Mouse (Mus musculus) MEL (cell line): ENCODE measurements around the gene Ror1. TPM values are rescaled to one million over a fixed set of nuclear protein-coding genes. Genes with fewer than 3 reads are reported as not detected.

Source experiments
- DNase-seq: peaks from one replicate; pipeline ENCODE4 v3.0.0; 2011; ENCODE audit warnings: low read depth, low spot score
- H3K27ac ChIP-seq: 2 replicates; pipeline ENCODE4 v1.5.1; 2012; ENCODE audit warnings: low read depth, mild to moderate bottlenecking, control low read depth, low read length, moderate library complexity; ENCODE audit not compliant: control insufficient read depth
- H3K27me3 ChIP-seq, 2 experiments: fragments of 150-350 bp in 1 of 2; sonication (generic) in 1 of 2; 2 replicates each; pipeline ENCODE4 v1.6.1; 2012; ENCODE audit warnings: low read length in 2 of 2, mild to moderate bottlenecking in 2 of 2, improper control_type of control experiment in 1 of 2, moderate library complexity in 1 of 2; ENCODE audit not compliant: insufficient read depth in 2 of 2, control insufficient read depth in 1 of 2
- H3K36me3 ChIP-seq, 2 experiments: 2 replicates each; pipeline ENCODE4 v1.6.1; 2012 to 2014; ENCODE audit warnings: low read length in 2 of 2, improper control_type of control experiment in 1 of 2, inconsistent platforms in 1 of 2, mild to moderate bottlenecking in 1 of 2; ENCODE audit not compliant: insufficient read depth in 2 of 2, control insufficient read depth in 1 of 2
- H3K4me1 ChIP-seq, 2 experiments: fragments of 150-350 bp in 1 of 2; sonication (generic) in 1 of 2; 2 replicates each; pipeline ENCODE4 v1.6.1; 2012; ENCODE audit warnings: low read length in 2 of 2, improper control_type of control experiment in 1 of 2, mild to moderate bottlenecking in 1 of 2; ENCODE audit not compliant: insufficient read depth in 2 of 2, control insufficient read depth in 1 of 2
- H3K4me3 ChIP-seq, 2 experiments: fragments of 150-350 bp in 1 of 2; sonication (generic) in 1 of 2; 2 replicates each; pipeline ENCODE4 v1.5.1; 2012; ENCODE audit warnings: low read depth in 2 of 2, low read length in 2 of 2, mild to moderate bottlenecking in 2 of 2, moderate library complexity in 2 of 2, control low read depth in 1 of 2, improper control_type of control experiment in 1 of 2; ENCODE audit not compliant: control insufficient read depth in 1 of 2, insufficient read depth in 1 of 2
- H3K79me2 ChIP-seq: 2 replicates; pipeline ENCODE4 v1.6.1; 2012; ENCODE audit warnings: mild to moderate bottlenecking, low read length, moderate library complexity; ENCODE audit not compliant: control insufficient read depth, poor library complexity, insufficient read depth
- H3K9ac ChIP-seq: 2 replicates; pipeline ENCODE4 v1.6.1; 2012; ENCODE audit warnings: low read depth, mild to moderate bottlenecking, control low read depth, low read length, moderate library complexity; ENCODE audit not compliant: control insufficient read depth, poor library complexity, severe bottlenecking
- H3K9me3 ChIP-seq: fragments of 150-350 bp; sonication (generic); replicated peaks from 2 replicates; pipeline ENCODE4 v1.6.1; 2012; ENCODE audit warnings: mild to moderate bottlenecking, low read length, improper control_type of control experiment, moderate library complexity; ENCODE audit not compliant: insufficient read depth
- BHLHE40 ChIP-seq: IDR thresholded peaks from 2 replicates; pipeline ENCODE4 v1.6.1; 2012; ENCODE audit warnings: low read depth, mild to moderate bottlenecking, inconsistent platforms, low read length, improper control_type of control experiment, borderline replicate concordance
- CHD2 ChIP-seq: IDR thresholded peaks from 2 replicates; pipeline ENCODE4 v1.6.1; 2011; ENCODE audit warnings: low read length, improper control_type of control experiment
- ELF1 ChIP-seq: IDR thresholded peaks from 2 replicates; pipeline ENCODE4 v1.6.1; 2014; ENCODE audit warnings: low read depth, mild to moderate bottlenecking, inconsistent platforms, low read length, improper control_type of control experiment, moderate library complexity
- GABPA ChIP-seq: IDR thresholded peaks from 2 replicates; pipeline ENCODE4 v1.6.1; 2012; ENCODE audit warnings: low read depth, mild to moderate bottlenecking, inconsistent platforms, low read length, improper control_type of control experiment, moderate library complexity
- HCFC1 ChIP-seq: IDR thresholded peaks from 2 replicates; pipeline ENCODE4 v1.6.1; 2012; ENCODE audit warnings: low read depth, mild to moderate bottlenecking, inconsistent platforms, low read length, improper control_type of control experiment, moderate library complexity
- KAT2A ChIP-seq: conservative IDR thresholded peaks from 2 replicates; pipeline ENCODE4 v1.6.1; 2012; ENCODE audit warnings: low read depth, low read length, improper control_type of control experiment, inconsistent platforms
- MAX ChIP-seq: IDR thresholded peaks from 2 replicates; pipeline ENCODE4 v1.6.1; 2011; ENCODE audit warnings: low read length, improper control_type of control experiment
- MAZ ChIP-seq: IDR thresholded peaks from 2 replicates; pipeline ENCODE4 v1.6.1; 2012; ENCODE audit warnings: low read depth, mild to moderate bottlenecking, inconsistent platforms, low read length, improper control_type of control experiment
- MEF2A ChIP-seq: IDR thresholded peaks from 2 replicates; pipeline ENCODE4 v1.6.1; 2014; ENCODE audit warnings: low read depth, mild to moderate bottlenecking, inconsistent platforms, low read length, improper control_type of control experiment; ENCODE audit not compliant: poor library complexity, insufficient replicate concordance, severe bottlenecking; ENCODE audit errors: extremely low read depth
- MXI1 ChIP-seq: IDR thresholded peaks from 2 replicates; pipeline ENCODE4 v1.6.1; 2011; ENCODE audit warnings: mild to moderate bottlenecking, low read depth, low read length, improper control_type of control experiment
- MYB ChIP-seq: IDR thresholded peaks from 2 replicates; pipeline ENCODE4 v1.6.1; 2011; ENCODE audit warnings: mild to moderate bottlenecking, low read depth, low read length, improper control_type of control experiment
- MYC ChIP-seq: IDR thresholded peaks from 2 replicates; pipeline ENCODE4 v1.6.1; 2011; ENCODE audit warnings: low read depth, mild to moderate bottlenecking, low read length, improper control_type of control experiment, moderate library complexity
- NRF1 ChIP-seq: IDR thresholded peaks from 2 replicates; pipeline ENCODE4 v1.6.1; 2014; ENCODE audit warnings: low read depth, mild to moderate bottlenecking, inconsistent platforms, low read length, improper control_type of control experiment, moderate library complexity; ENCODE audit not compliant: poor library complexity, insufficient read depth, severe bottlenecking
- POLR2A ChIP-seq, 2 experiments: IDR thresholded peaks; 2 replicates each; pipeline ENCODE4 v1.6.1; 2011 to 2012; ENCODE audit warnings: low read length in 2 of 2, mild to moderate bottlenecking in 2 of 2, control low read depth in 1 of 2, improper control_type of control experiment in 1 of 2, low read depth in 1 of 2, moderate library complexity in 1 of 2; ENCODE audit not compliant: control insufficient read depth in 1 of 2, insufficient read depth in 1 of 2, poor library complexity in 1 of 2
- POLR2AphosphoS2 ChIP-seq: IDR thresholded peaks from 2 replicates; pipeline ENCODE4 v1.6.1; 2011; ENCODE audit warnings: low read length, improper control_type of control experiment
- TCF12 ChIP-seq: IDR thresholded peaks from 2 replicates; pipeline ENCODE4 v1.6.1; 2014; ENCODE audit warnings: low read depth, mild to moderate bottlenecking, inconsistent platforms, low read length, improper control_type of control experiment, moderate library complexity
- UBTF ChIP-seq: IDR thresholded peaks from 2 replicates; pipeline ENCODE4 v1.6.1; 2012; ENCODE audit warnings: low read depth, mild to moderate bottlenecking, inconsistent platforms, low read length, improper control_type of control experiment, moderate library complexity, borderline replicate concordance; ENCODE audit not compliant: insufficient read depth
- USF2 ChIP-seq, 2 experiments: IDR thresholded peaks; 2 replicates each; pipeline ENCODE4 v1.6.1; 2011 to 2012; ENCODE audit warnings: improper control_type of control experiment in 2 of 2, low read length in 2 of 2, borderline replicate concordance in 1 of 2, inconsistent platforms in 1 of 2, low read depth in 1 of 2, mild to moderate bottlenecking in 1 of 2; ENCODE audit not compliant: insufficient read depth in 1 of 2
- ZKSCAN1 ChIP-seq: IDR thresholded peaks from 2 replicates; pipeline ENCODE4 v1.6.1; 2012; ENCODE audit warnings: low read depth, mild to moderate bottlenecking, inconsistent platforms, low read length, improper control_type of control experiment, moderate library complexity
- polyA plus RNA-seq, 2 experiments: library from polyadenylated mRNA; stranded (reverse) in 1 of 2; unstranded in 1 of 2; fragments of >175 nt in 1 of 2; fragments of >200 nt in 1 of 2; gene quantifications; 2 replicates each; pipeline versions ENCODE4 v1.2.1 to v1.2.4; 2012; ENCODE audit warnings: low replicate concordance in 2 of 2, low read depth in 1 of 2; ENCODE audit not compliant: insufficient read length in 2 of 2, insufficient read depth in 1 of 2, missing spikeins in 1 of 2
- total RNA-seq: library from RNA; depleted of rRNA; stranded (reverse); fragments of 300-350 nt; gene quantifications from 2 replicates; pipeline ENCODE4 v1.2.3, GENCODE M21; 2012

Gene Ror1
- total and polyA plus RNA-seq, 3 experiments: not detected

- no peak for DNase-seq
- no peak for TF ChIP-seq TCF12
- no peak for TF ChIP-seq MAZ
- no peak overlapping the region for H3K27ac ChIP-seq
- H3K4me3 ChIP-seq: no peak overlapping the region
- H3K4me1 ChIP-seq: no peaks in the 10 kb centered on the region
- H3K36me3 ChIP-seq: no peaks in the 10 kb centered on the region
- no peaks in the 10 kb centered on the region for H3K9me3 ChIP-seq
- H3K79me2 ChIP-seq: no peaks in the 10 kb centered on the region
- no peak overlapping the region for H3K9ac ChIP-seq
- H3K27me3 ChIP-seq: no peaks in the 10 kb centered on the region
Observed at GRCm38 (mm10) chr4:100191483-100191882, 95.9 kb downstream of the Ror1 start.

- H3K79me2 ChIP-seq: no peaks in the 10 kb centered on the region
- no peak for TF ChIP-seq ZKSCAN1
- TF ChIP-seq USF2 (IDR thresholded peaks at IDR 0.05; ENCODE audit: borderline replicate concordance in 1 of 2, insufficient read depth in 1 of 2, low read depth in 1 of 2, low read length in 2 of 2): no peak
- TF ChIP-seq POLR2AphosphoS2: no peak
- no peak for TF ChIP-seq MXI1
- no peak for TF ChIP-seq MYC
- no peak for TF ChIP-seq UBTF
- no peak for TF ChIP-seq BHLHE40
- TF ChIP-seq MYB: no peak
- TF ChIP-seq MEF2A: no peak
- no peak for TF ChIP-seq ELF1
- TF ChIP-seq CHD2: no peak
- no peak for TF ChIP-seq TCF12
- no peak for TF ChIP-seq KAT2A
- TF ChIP-seq HCFC1: no peak
- no peak for TF ChIP-seq GABPA
- no peak for TF ChIP-seq MAX
- TF ChIP-seq NRF1: no peak
- TF ChIP-seq POLR2A (IDR thresholded peaks at IDR 0.05; ENCODE audit: control insufficient read depth in 1 of 2, insufficient read depth in 1 of 2, low read depth in 1 of 2, low read length in 2 of 2, poor library complexity in 1 of 2): no peak
- TF ChIP-seq, all 39 proteins: peak for 0
- Histone ChIP-seq H3K27me3 (no peaks in the 10 kb centered on the region), H3K9me3 (no peaks in the 10 kb centered on the region), H3K4me3 (no peak overlapping the region), H3K27ac (no peak overlapping the region), H3K4me1 (no peaks in the 10 kb centered on the region), H3K36me3 (no peaks in the 10 kb centered on the region), H3K9ac (no peak overlapping the region)
- DNase-seq: no peak
Observed at GRCm38 (mm10) chr4:100194136-100194535, 98.5 kb downstream of the Ror1 start.
